Mouse (Mus musculus): Measurements from ENCODE around the gene Map4k1.
A peak's percentile ranks its signal among the peaks of the same experiment; 100 is the strongest.
"Not testable (repeated sequence)": the region's sequence is repeated elsewhere in the genome, so short reads cannot be mapped to it uniquely, and the experiment has no call there.

Map4k1 gene

GRCm38 (mm10) chr7:28955295-28955897 lies 26.5 kb upstream of the Map4k1 start:
- DNase-seq (ENCODE audit: low spot score) = no peak

DNA sequence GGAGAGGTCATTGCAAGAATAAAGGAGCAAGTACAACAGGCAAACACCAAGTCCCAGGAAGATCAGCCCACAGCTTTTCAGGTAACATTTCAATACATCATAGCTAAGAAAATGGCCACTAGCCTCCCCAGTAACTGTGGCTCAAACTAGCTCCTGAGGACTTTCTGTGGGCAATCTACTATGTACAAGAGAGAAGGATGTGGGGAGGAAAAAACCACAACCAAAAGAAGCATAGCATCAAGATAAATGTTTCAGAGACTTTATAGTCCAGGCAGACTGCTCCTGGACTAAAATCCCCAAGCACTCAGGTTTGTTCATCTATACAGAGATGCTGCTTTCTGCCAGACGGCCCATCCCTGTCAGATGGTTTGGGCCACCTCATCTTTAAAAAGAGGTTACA lies 25.6 kb upstream of the Map4k1 start:
- DNase-seq (ENCODE audit: low spot score) = no peak

DNA sequence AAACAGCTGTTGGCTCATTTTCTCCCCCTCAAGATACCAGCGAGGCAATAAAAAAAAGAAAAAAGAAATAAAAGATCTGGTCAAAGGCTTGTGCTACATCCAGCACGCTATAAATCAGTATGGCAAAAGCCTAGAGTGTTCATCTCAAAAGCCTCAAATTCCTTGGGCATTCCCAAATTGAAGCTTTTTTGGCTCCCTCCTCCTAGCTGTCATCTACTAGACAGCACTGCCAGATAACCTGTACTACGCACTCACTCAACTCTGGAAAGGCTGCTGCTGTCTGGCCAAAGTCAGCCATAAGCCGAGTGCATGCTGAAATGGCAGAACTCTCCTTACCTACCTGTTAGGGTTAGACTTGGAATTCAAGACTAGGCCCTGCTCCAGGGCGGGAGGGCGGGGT lies 24.6 kb upstream of the Map4k1 start:
- no peak for DNase-seq (ENCODE audit: low spot score)

DNA sequence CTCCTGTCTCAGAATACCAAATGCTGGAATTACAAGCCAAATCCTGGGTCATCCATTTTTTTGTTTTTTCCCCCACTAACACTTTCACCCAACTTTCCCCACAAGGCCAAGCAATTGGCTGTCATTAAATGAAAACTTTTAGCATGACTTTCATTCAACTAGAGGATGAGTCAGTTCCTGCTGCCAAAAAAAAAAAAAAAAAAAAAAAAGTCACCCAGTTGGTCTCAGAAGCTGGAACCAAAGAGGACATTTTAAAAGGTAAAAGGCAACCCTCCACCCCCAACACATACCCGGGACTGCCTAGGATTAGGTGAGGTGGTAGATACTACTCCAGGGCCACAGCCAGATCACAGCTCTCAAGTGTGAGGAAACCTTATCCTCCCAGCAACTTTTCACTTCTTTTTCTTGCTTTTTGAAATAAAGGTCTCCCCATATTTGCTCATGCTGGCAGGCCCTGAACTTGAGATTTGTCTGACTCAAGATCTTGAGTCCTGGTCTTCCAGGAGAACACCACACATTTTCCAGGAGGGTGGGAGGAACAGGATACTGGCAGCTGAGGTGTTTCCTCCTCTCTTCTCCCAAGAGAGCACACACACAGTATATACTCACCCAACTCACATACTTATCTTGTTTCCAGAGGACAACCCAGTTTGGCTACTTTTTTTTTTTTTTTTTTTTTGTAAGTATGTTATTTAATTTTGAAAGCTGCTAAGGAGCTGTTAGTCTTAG lies 23.7 kb upstream of the Map4k1 start:
- DNase-seq (ENCODE audit: low spot score) = no peak

DNA sequence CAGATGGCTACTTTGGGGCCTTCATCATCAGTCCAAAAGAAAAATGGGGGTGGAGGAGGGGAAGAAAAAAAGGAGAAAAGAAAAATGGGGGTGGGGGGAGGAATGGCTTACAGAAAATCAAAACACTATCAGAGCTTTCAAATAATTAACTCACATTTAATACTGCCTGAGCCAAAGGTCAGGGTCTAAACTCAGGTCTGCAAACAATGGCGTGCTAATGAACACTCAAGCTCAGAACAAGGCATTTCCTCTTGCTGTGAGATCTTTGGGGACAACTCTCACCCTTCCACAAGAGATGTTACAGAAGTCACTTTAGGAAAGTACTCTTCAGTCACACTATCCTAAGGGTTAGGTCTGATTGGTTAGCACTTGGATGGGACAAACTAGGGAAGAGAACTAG lies 23.1 kb upstream of the Map4k1 start:
- DNase-seq (ENCODE audit: low spot score) = no peak

- DNase-seq (ENCODE audit: low spot score) = no peak
Measured at GRCm38 (mm10) chr7:28959505-28960045, 22.3 kb upstream of the Map4k1 start.

DNA sequence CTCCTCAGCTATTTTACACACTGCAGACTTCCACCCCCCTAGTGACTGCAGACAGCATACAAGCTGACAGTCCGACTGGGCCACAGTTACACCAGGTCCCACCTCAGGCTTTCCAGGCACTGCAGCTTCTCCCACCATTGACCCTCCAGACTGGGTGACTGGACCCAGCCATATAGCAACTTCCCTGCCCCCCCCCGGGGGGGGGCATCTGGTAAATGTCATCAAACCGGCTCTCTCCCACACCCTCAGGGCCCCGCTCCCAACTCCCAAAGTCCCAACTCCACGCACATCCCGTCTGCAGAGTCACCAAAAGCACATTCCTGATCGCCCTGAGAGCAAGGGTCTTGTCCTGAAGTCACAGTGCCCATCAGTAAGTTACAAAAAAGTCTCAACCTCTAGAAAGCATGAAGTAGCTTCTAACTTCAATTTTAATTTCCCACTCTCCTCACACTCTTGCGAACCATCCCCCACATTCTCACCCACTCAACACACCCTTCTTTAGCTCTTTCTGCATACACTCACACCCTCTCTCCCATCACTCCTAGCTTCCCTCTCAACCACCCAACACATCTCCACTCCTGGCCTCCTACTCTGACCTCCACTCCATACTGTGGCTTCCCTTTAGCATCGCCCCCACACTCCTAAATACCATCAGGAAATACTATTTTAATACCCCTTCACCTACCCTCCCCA lies 21.4 kb upstream of the Map4k1 start:
- no peak for DNase-seq (ENCODE audit: low spot score)

GRCm38 (mm10) chr7:28961584-28961926 lies 20.3 kb upstream of the Map4k1 start:
- no peak for DNase-seq (ENCODE audit: low spot score)

DNA sequence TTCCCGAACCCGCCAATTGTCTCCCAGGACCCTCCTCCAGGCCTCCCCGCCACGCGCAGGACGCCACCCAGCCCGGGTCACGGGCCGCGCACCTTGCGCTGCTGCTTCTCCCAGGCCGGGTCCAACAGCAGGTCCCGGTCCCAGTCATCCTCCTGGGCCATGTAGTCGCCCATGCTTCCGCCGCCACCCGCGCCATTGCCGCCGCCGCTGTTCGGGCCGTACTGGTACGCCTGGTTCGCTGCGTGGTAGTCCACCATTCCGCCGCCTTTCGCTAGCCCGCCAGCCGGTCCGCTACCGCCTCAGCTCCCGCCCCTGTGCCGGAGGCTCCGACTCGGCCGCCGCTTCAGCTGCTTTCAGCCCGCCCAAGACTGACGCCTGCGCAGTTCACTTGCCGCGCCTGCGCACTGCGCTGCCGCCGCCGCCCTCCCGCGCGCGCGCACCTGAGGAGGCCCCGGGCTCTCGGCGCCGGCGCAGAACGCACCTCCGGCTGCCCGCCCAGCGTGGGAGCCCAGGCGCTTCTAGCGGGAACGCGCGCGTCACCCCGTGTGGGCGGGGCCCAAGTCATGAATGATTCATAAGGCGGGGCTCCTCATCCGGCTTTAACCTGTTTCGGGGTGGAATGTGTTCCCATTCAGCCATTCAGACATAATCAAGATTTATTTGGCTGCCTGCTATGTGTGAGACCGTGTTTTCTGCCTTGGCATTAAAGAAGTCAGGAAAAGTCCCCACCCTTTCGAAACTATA lies 19.8 kb upstream of the Map4k1 start, which contains the start of gene Actn4:
Actn4 (minus strand) TSS at position 414 of the 744 bp plus-strand sequence.
- DNase-seq (ENCODE audit: low spot score) = peak; percentile 97

DNA sequence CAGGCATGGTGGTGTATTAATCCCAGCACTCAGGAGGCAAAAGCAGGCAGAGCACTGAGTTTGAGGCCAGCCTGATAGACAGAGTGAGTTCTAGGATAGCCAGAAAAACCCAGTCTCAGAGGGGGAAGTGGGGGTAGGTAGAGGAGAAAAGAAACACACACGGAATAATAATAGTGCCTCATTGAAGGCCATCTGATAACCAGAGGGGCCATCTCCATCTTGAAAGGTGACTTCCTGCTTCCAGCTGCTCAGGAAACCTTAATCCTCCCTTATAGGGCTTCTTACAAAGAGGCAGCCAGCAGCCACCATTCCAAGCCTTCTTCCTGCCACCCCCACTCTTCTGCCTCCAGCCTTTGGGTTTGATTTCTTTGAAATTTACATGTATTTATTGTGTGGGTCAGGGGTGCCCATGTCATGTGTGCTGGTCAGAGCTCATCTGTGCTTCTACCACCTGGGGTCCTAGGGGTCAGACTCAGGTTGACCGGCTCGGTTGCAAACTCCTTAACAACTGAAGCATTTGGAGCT lies 18.4 kb upstream of the Map4k1 start:
- DNase-seq (ENCODE audit: low spot score) = no peak

- DNase-seq (ENCODE audit: low spot score) = no peak
Measured at GRCm38 (mm10) chr7:28965346-28965840, 16.5 kb upstream of the Map4k1 start.

GRCm38 (mm10) chr7:28966181-28966580 lies 15.7 kb upstream of the Map4k1 start:
- DNase-seq (ENCODE audit: low spot score) = no peak

- DNase-seq (ENCODE audit: low spot score) = no peak
Measured at GRCm38 (mm10) chr7:28966751-28967505, 14.9 kb upstream of the Map4k1 start.

DNA sequence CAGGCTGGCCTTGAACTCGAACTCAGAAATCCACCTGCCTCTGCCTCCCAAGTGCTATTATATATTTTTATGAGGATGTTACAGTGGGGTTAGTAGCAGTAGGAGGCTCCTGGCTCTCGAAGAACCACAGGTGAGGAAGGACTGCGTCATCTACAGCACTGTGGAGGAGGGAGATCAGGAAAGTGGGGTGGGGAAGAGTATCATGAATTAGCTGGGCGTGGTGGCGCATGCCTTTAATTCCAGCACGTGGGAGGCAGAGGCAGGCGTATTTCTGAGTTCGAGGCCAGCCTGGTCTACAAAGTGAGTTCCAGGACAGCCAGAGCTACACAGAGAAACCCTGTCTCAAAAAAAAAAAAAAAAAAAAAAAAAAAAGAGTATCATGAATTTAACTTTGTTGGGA lies 13.7 kb upstream of the Map4k1 start:
- not testable (repeated sequence) for DNase-seq (ENCODE audit: low spot score)

- no peak for DNase-seq (ENCODE audit: low spot score)
Measured at GRCm38 (mm10) chr7:28969271-28969670, 12.6 kb upstream of the Map4k1 start.

DNA sequence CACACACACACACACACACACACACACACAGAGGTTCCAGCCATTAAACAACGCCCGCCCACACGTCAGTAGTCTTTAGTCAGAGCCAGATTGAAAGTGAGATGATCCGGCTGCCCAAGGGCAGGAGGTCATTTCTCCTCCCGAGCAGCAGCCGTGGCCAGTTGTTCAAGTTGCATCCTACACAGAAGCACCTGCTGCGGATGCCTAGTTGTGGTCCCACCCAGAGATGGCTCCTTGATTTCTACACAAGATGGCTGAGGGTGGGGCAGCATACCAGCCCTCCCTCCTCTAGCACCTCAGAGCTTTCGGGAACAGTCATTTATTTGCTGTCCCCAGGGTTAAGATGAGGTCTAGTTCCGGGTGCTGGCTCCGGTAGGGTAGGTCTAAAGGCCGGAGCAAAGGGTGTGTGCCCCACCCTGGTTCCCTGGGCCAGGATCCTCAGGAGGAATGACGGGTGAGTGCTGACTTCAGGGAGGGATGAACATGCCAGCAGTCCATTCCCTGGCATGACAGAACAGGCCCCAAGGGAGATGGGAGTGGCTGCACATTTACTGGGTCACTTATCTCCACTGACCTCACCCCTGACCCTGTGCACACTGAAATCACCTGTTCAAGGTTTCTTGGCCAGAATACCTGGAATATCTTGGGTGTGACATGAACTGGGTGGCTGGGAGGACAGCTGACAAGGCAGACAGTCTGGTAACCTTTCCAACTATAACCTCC lies 12.0 kb upstream of the Map4k1 start:
- DNase-seq (ENCODE audit: low spot score) = no peak

GRCm38 (mm10) chr7:28971029-28971428 lies 10.8 kb upstream of the Map4k1 start:
- DNase-seq (ENCODE audit: low spot score) = no peak

DNA sequence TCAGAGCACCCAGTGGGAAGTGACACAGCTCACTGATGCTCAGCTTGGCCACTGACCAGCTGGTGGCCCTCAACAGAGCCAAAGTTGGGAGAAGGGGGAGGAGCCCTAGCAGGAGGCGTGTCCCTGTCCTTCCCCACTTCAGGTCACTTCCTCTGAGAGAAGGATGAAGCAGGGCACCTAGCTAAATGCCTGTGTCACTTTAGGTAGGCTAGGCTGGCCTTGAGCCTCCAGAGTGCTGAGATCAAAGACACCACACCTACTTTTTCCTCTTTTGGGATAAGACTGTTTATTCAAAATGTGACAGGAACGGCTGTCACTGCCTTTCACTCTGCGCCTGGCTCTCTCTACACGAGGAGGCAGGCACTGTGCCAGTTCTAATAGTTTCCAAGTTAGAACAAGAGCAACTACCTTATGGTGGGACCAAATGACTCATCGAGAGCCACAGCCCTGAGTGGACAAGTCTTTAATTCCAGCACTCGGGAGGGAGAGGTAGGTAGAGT lies 10.0 kb upstream of the Map4k1 start:
- no peak for DNase-seq (ENCODE audit: low spot score)

GRCm38 (mm10) chr7:28972542-28972985 lies 9.3 kb upstream of the Map4k1 start:
- DNase-seq (ENCODE audit: low spot score) = peak; percentile 57

DNA sequence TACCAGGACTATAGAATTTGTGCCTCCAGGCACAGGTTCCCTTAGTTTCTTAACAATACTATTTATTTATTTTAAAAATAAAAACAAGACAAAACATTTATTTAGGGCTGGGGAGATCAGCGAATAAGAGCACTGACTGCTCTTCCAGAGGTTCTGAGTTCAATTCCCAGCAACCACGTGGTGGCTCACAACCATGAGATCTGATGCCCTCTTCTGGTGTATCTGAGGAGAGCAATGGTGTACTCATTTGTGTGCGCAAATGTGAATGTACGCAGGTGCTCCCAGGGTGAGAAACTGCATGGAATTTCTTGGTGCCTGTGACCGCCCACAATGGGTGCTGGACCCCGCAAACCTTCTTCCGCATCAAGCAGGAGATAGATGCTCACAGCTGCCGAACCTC lies 8.8 kb upstream of the Map4k1 start:
- DNase-seq (ENCODE audit: low spot score) = no peak
